Comparison of ENCODE assay signal across 1 mouse cellular context in genomic region chr6:99057113-99057553, GRCm38 (mm10).
A peak's percentile ranks its signal among the peaks of the same experiment; 100 is the strongest.
TF ChIP-seq lines count a peak whose summit lies in the region.

No protein-coding gene starts in this region.

TF ChIP-seq in CH12.LX, 34 proteins besides CTCF, POLR2A, EP300 and RAD21 (continued from another document):
- TF ChIP-seq MAZ (IDR thresholded peaks at IDR 0.05; ENCODE audit: low read depth, low read length) (0 out of 2 replicates have a peak, but pooled peaks have one; percentile 57), ZMIZ1 (IDR thresholded peaks at IDR 0.05; ENCODE audit: low read depth, low read length) (peak; percentile 43), UBTF (IDR thresholded peaks at IDR 0.05; ENCODE audit: low read depth, low read length) (no peak), USF1 (IDR thresholded peaks at IDR 0.05; ENCODE audit: low read depth, low read length) (peak; percentile 45), ETS1 (conservative IDR thresholded peaks at IDR 0.05; ENCODE audit: low read depth, low read length) (peak; percentile 97), NELFE (IDR thresholded peaks at IDR 0.05; ENCODE audit: low read depth, low read length) (no peak), ZC3H11A (IDR thresholded peaks at IDR 0.05; ENCODE audit: low read depth, low read length) (no peak), TBP (conservative IDR thresholded peaks at IDR 0.05; ENCODE audit: low read depth, low read length) (peak; percentile 44), MAFK (IDR thresholded peaks at IDR 0.05; ENCODE audit: insufficient replicate concordance, low read length) (peak; percentile 74; the same call in 1 of the 2 replicates), MEF2A (IDR thresholded peaks at IDR 0.05; ENCODE audit: borderline replicate concordance, low read depth, low read length) (peak; percentile 94), PAX5 (IDR thresholded peaks at IDR 0.05; ENCODE audit: low read length) (no peak), GABPA (IDR thresholded peaks at IDR 0.05; ENCODE audit: insufficient replicate concordance, low read depth, low read length) (no peak)
